Mouse (Mus musculus): Measurements from ENCODE around the gene Plac8. TPM values are rescaled to one million over a fixed set of nuclear protein-coding genes. Genes with fewer than 3 reads are reported as not detected.

Plac8 gene
- total RNA-seq (2023): 376 to 429 TPM (median 403 TPM) in 4 replicates

GRCm38 (mm10) chr5:100572069-100572468 lies at the start of gene Plac8:
Plac8 (minus strand) TSS chr5:100572245.

GRCm38 (mm10) chr5:100518049-100519026 lies 53.7 kb downstream of the Plac8 start, which contains the start of gene Cops4:
Cops4 (plus strand) TSS chr5:100518309.

Other genes starting within 250 kb of the Plac8 start
- gene Sec31a, start 156.0 kb downstream of the Plac8 start, total RNA-seq (2023): 142 to 157 TPM (median 150 TPM) in 4 replicates
- gene Lin54, start 71.6 kb downstream of the Plac8 start, total RNA-seq (2023): 23.8 to 35.3 TPM (median 32.5 TPM) in 4 replicates
- gene Cops4, start 53.9 kb downstream of the Plac8 start, total RNA-seq (2023): 66.7 to 76.9 TPM (median 74.0 TPM) in 4 replicates
- 53.3 to 59.4 TPM (median 56.1 TPM) in 4 replicates for gene Coq2, start 102.9 kb upstream of the Plac8 start, total RNA-seq (2023)
- gene Hpse, start 147.5 kb upstream of the Plac8 start, total RNA-seq (2023): 12.0 to 14.7 TPM (median 14.0 TPM) in 4 replicates
- gene Helq, start 226.4 kb upstream of the Plac8 start, total RNA-seq (2023): 23.7 to 35.2 TPM (median 28.5 TPM) in 4 replicates
- 41.5 to 54.6 TPM (median 48.2 TPM) in 4 replicates for gene Mrps18c, start 226.4 kb upstream of the Plac8 start, total RNA-seq (2023)
- gene Abraxas1, start 248.7 kb upstream of the Plac8 start, total RNA-seq (2023): 12.2 to 22.1 TPM (median 14.8 TPM) in 4 replicates